Mouse (Mus musculus) kidney, adult 2 months (tissue): ENCODE results near the gene Bfsp2. TPM values are rescaled to one million over a fixed set of nuclear protein-coding genes. Genes with fewer than 3 reads are reported as not detected.

Experiments used
- DNase-seq: peaks from one replicate; pipeline ENCODE4 v3.0.0; 2021
- H3K27ac ChIP-seq: fragments of 200-500 bp; 2 replicates; pipeline ENCODE4 v1.5.1; 2012; ENCODE audit warnings: low read depth, low read length, control low read depth, inconsistent platforms; ENCODE audit not compliant: insufficient read depth
- H3K27me3 ChIP-seq: fragments of 200-500 bp; replicated peaks from 2 replicates; pipeline ENCODE4 v1.6.1; 2012; ENCODE audit warnings: mild to moderate bottlenecking, moderate library complexity, low read length, inconsistent platforms; ENCODE audit not compliant: control insufficient read depth, insufficient read depth
- H3K36me3 ChIP-seq: fragments of 200-500 bp; 2 replicates; pipeline ENCODE4 v1.6.1; 2012; ENCODE audit warnings: mild to moderate bottlenecking, moderate library complexity, low read length, inconsistent platforms; ENCODE audit not compliant: control insufficient read depth, insufficient read depth
- H3K4me1 ChIP-seq: fragments of 200-500 bp; 2 replicates; pipeline ENCODE4 v1.6.1; 2011; ENCODE audit warnings: low read length; ENCODE audit not compliant: control insufficient read depth, insufficient read depth
- H3K4me3 ChIP-seq: fragments of 200-500 bp; 2 replicates; pipeline ENCODE4 v1.5.1; 2011; ENCODE audit warnings: mild to moderate bottlenecking, low read depth, low read length, control low read depth; ENCODE audit not compliant: insufficient read depth
- CTCF ChIP-seq: fragments of 200-500 bp; conservative IDR thresholded peaks from 2 replicates; pipeline ENCODE4 v1.5.1; 2011; ENCODE audit warnings: low read depth, mild to moderate bottlenecking, control low read depth, low read length, moderate library complexity, mixed read lengths; ENCODE audit not compliant: insufficient read depth, insufficient read length
- POLR2A ChIP-seq: fragments of 200-500 bp; IDR thresholded peaks from one replicate; pipeline ENCODE4 v1.6.1; 2011; ENCODE audit warnings: low read depth, low read length, control low read depth
- WGBS: fragments of 180-500 bp; shearing (Covaris S2); methylation state at CpG from one replicate; pipeline ENCODE4 v1.1.7; 2018; 5-methylcytosine and 5-hydroxymethylcytosine counted together
- polyA plus RNA-seq: library from polyadenylated mRNA; depleted of rRNA; stranded (reverse); fragments of >200 nt; gene quantifications from 2 replicates; pipeline ENCODE4 v1.2.3, GENCODE M21; 2012

Gene Bfsp2
- polyA plus RNA-seq, 1 experiment, result 0.56 TPM

DNA sequence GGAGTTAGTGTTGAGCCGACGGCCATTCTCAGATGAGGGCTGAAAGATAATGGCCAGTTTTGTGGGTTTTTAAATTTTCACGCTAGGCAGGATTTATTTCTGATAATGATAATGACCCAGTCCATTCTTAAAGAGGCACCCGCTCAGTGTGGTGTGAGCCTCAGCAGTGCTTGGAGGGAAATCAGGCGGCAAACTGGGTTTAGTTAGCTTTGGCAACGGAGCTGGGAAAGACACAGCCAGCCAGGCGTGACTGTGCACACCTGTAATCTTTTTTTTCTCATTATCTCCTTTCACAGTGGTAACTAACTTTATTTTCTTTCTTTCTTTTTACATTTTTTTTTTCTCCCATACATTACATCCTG, 36.4 kb downstream of the Bfsp2 start:
- H3K27ac ChIP-seq, result no peak overlapping the region
- DNase-seq, result peak; percentile 3
- no peak overlapping the region for H3K4me3 ChIP-seq
- no peaks in the 10 kb centered on the region for H3K27me3 ChIP-seq
- no peaks in the 10 kb centered on the region for H3K36me3 ChIP-seq
- no peaks in the 10 kb centered on the region; the same call in 1 of the 2 replicates for H3K4me1 ChIP-seq
- TF ChIP-seq POLR2A, result no peak
- no peak for TF ChIP-seq CTCF
- WGBS, result 39% methylated on average over 7 of the region's 7 CpGs

GRCm38 (mm10) chr9:103443121-103443823, 36.9 kb downstream of the Bfsp2 start:
- Histone ChIP-seq H3K4me3 (no peak overlapping the region), H3K27me3 (no peaks in the 10 kb centered on the region), H3K27ac (no peak overlapping the region), H3K4me1 (no peaks in the 10 kb centered on the region; the same call in 1 of the 2 replicates), H3K36me3 (no peaks in the 10 kb centered on the region)
- peak; percentile 14 for DNase-seq
- 30% methylated on average over 13 of the region's 13 CpGs for WGBS
- no peak for TF ChIP-seq CTCF
- no peak for TF ChIP-seq POLR2A

GRCm38 (mm10) chr9:103440597-103440996, 39.6 kb downstream of the Bfsp2 start:
- no peak overlapping the region for H3K27ac ChIP-seq
- no peaks in the 10 kb centered on the region; the same call in 1 of the 2 replicates for H3K4me1 ChIP-seq
- H3K4me3 ChIP-seq, result no peak overlapping the region
- no peaks in the 10 kb centered on the region for H3K27me3 ChIP-seq
- 58% methylated on average over 3 of the region's 3 CpGs for WGBS
- H3K36me3 ChIP-seq, result no peaks in the 10 kb centered on the region
- DNase-seq, result peak; percentile 5
- no peak for TF ChIP-seq POLR2A
- no peak for TF ChIP-seq CTCF

DNA sequence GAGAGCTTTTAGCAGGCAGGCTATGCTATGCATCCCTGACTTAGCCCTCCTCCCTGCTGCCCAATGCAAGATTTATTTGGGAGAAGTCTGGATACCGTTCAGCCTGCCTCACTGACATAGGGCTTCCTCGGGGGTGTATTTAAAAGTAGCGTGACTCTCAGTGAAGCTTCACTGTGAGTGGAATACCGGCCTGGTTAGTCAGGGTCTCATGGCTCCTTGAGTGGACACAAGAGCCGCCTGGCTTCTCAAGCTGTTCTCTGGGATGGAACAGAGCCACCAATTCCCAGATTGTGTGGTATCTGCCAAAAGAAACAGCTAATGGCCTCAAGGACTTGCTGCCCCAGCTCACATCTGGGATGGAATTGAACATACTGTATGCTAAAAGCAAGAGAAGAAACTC, 43.1 kb downstream of the Bfsp2 start:
- no peak overlapping the region for H3K27ac ChIP-seq
- WGBS, result 50% methylated on average over 5 of the region's 5 CpGs

GRCm38 (mm10) chr9:103434116-103434515, 46.1 kb downstream of the Bfsp2 start:
- DNase-seq, result no peak
- 60% methylated on average over 4 of the region's 4 CpGs for WGBS
- Histone ChIP-seq H3K36me3 (no peaks in the 10 kb centered on the region), H3K4me3 (no peak overlapping the region), H3K4me1 (no peaks in the 10 kb centered on the region), H3K27me3 (no peaks in the 10 kb centered on the region), H3K27ac (no peak overlapping the region)
- no peak for TF ChIP-seq POLR2A
- TF ChIP-seq CTCF, result 0 out of 2 replicates have a peak, but pooled peaks have one; percentile 22

More for the DNA sequence above, 43.1 kb downstream of the Bfsp2 start:
- no peaks in the 10 kb centered on the region for H3K4me1 ChIP-seq
- H3K27me3 ChIP-seq, result no peaks in the 10 kb centered on the region
- no peak overlapping the region for H3K4me3 ChIP-seq
- TF ChIP-seq POLR2A, result no peak
- no peak for TF ChIP-seq CTCF
- no peaks in the 10 kb centered on the region for H3K36me3 ChIP-seq
- DNase-seq, result no peak

DNA sequence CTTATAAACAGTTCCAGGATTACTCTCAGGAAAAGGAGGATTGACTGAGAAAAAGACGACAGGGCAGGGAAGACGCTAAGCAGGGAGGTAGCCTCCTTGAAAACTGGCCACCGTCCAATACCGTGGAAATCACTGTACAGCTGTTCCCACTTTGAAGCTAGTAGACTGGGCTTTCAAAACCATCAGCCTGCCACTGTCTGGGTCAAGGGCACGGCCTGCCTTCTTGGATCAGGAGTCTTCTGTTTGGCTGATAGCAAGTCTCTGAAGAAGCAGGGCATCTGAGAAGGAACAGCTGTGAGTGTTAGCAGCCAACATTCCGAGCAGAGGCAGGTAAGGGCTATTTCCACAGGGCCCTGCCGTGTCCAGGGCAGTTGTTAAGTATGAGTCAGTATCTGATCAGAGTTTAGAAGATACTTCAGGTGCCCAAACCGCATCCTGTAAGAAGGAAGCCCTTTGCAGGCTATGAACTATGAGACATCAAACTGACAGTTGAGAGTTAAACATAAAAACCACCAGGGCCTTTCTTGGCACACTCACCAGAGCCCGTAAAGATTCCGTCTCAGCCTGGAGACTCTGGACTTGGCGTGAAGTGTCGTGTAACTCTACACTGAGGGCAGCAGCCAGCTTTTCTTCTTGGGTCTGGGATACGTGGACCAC, 48.0 kb downstream of the Bfsp2 start:
- 32% methylated on average over 13 of the region's 13 CpGs for WGBS
- H3K4me3 ChIP-seq, result no peak overlapping the region
- H3K27ac ChIP-seq, result no peak overlapping the region
- no peaks in the 10 kb centered on the region for H3K36me3 ChIP-seq
- no peak for DNase-seq
- H3K4me1 ChIP-seq, result no peaks in the 10 kb centered on the region
- H3K27me3 ChIP-seq, result no peaks in the 10 kb centered on the region
- no peak for TF ChIP-seq POLR2A
- no peak for TF ChIP-seq CTCF

- H3K27ac ChIP-seq, result no peak overlapping the region
- WGBS, result 95% methylated on average over 1 of the region's 1 CpGs
Observed at GRCm38 (mm10) chr9:103431718-103432117, 48.5 kb downstream of the Bfsp2 start.

More at GRCm38 (mm10) chr9:103431718-103432117, 48.5 kb downstream of the Bfsp2 start:
- no peak for TF ChIP-seq CTCF
- no peak for TF ChIP-seq POLR2A
- no peaks in the 10 kb centered on the region for H3K36me3 ChIP-seq
- no peaks in the 10 kb centered on the region for H3K27me3 ChIP-seq
- H3K4me3 ChIP-seq, result no peak overlapping the region
- H3K4me1 ChIP-seq, result no peaks in the 10 kb centered on the region
- no peak for DNase-seq
